Mouse (Mus musculus): Measurements from ENCODE around the gene Zc3h14. TPM values are rescaled to one million over a fixed set of nuclear protein-coding genes. Genes with fewer than 3 reads are reported as not detected.
A peak's percentile ranks its signal among the peaks of the same experiment; 100 is the strongest.

Gene Zc3h14
- total and polyA plus RNA-seq, 3 experiments: 74.9 to 429 (median 88.5) TPM

GRCm38 (mm10) chr12:98733165-98733564 is 13.6 kb upstream of the Zc3h14 start:
- TF ChIP-seq ELF1 (IDR thresholded peaks at IDR 0.05; ENCODE audit: low read depth, low read length): 0 out of 2 replicates have a peak, but pooled peaks have one; percentile 13
- TF ChIP-seq UBTF (IDR thresholded peaks at IDR 0.05; ENCODE audit: borderline replicate concordance, insufficient read depth, low read depth, low read length): no peak
- no peak for TF ChIP-seq TAL1 (IDR thresholded peaks at IDR 0.05; ENCODE audit: low read length)
- TF ChIP-seq HCFC1 (IDR thresholded peaks at IDR 0.05; ENCODE audit: low read depth, low read length): no peak
- peaks cover 2% of the 10 kb centered on the region for H3K79me2 ChIP-seq (ENCODE audit: control insufficient read depth, insufficient read depth, low read length, poor library complexity)
- peak overlapping the region; percentile 82 for H3K9ac ChIP-seq (ENCODE audit: control insufficient read depth, low read depth, low read length, poor library complexity, severe bottlenecking)
- H3K36me3 ChIP-seq (ENCODE audit: control insufficient read depth in 1 of 2, insufficient read depth in 2 of 2, low read length in 2 of 2): peaks cover 0 to 2% of the 10 kb centered on the region in 2 experiments; a peak in 1 of 4 replicates
- no peak overlapping the region for H3K27ac ChIP-seq (ENCODE audit: control insufficient read depth, low read depth, low read length)
- no peaks in the 10 kb centered on the region for H3K9me3 ChIP-seq (replicated peaks; ENCODE audit: insufficient read depth, low read length)
- peak overlapping the region; percentile 78 to 81 for H3K4me3 ChIP-seq (ENCODE audit: control insufficient read depth in 1 of 2, insufficient read depth in 1 of 2, low read depth in 2 of 2, low read length in 2 of 2)
- peak; percentile 43 for DNase-seq (ENCODE audit: low read depth, low spot score)
- no peaks in the 10 kb centered on the region; a peak in 1 of 4 replicates for H3K4me1 ChIP-seq (ENCODE audit: control insufficient read depth in 1 of 2, insufficient read depth in 2 of 2, low read length in 2 of 2)
- no peaks in the 10 kb centered on the region for H3K27me3 ChIP-seq (ENCODE audit: control insufficient read depth in 1 of 2, insufficient read depth in 2 of 2, low read length in 2 of 2)

- Histone ChIP-seq H3K79me2 (ENCODE audit: control insufficient read depth, insufficient read depth, low read length, poor library complexity) (peaks cover 2% of the 10 kb centered on the region), H3K27me3 (ENCODE audit: control insufficient read depth in 1 of 2, insufficient read depth in 2 of 2, low read length in 2 of 2) (no peaks in the 10 kb centered on the region), H3K9ac (ENCODE audit: control insufficient read depth, low read depth, low read length, poor library complexity, severe bottlenecking) (peak overlapping the region; percentile 82), H3K9me3 (replicated peaks; ENCODE audit: insufficient read depth, low read length) (no peaks in the 10 kb centered on the region), H3K36me3 (ENCODE audit: control insufficient read depth in 1 of 2, insufficient read depth in 2 of 2, low read length in 2 of 2) (peaks cover 0 to 2% of the 10 kb centered on the region in 2 experiments; a peak in 1 of 4 replicates), H3K27ac (ENCODE audit: control insufficient read depth, low read depth, low read length) (peak overlapping the region; percentile 71), H3K4me1 (ENCODE audit: control insufficient read depth in 1 of 2, insufficient read depth in 2 of 2, low read length in 2 of 2) (no peaks in the 10 kb centered on the region; a peak in 1 of 4 replicates), H3K4me3 (ENCODE audit: control insufficient read depth in 1 of 2, insufficient read depth in 1 of 2, low read depth in 2 of 2, low read length in 2 of 2) (peak overlapping the region; percentile 78 to 81)
- DNase-seq (ENCODE audit: low read depth, low spot score): peak; percentile 71
- 0 out of 2 replicates have a peak, but pooled peaks have one; percentile 32 for TF ChIP-seq TBP (IDR thresholded peaks at IDR 0.05; ENCODE audit: low read depth, low read length)
- no peak for TF ChIP-seq ELF1 (IDR thresholded peaks at IDR 0.05; ENCODE audit: low read depth, low read length)
- peak; percentile 20; the same call in 1 of the 2 replicates for TF ChIP-seq USF1 (IDR thresholded peaks at IDR 0.05; ENCODE audit: low read depth, low read length)
Observed at GRCm38 (mm10) chr12:98733776-98734175, 13.0 kb upstream of the Zc3h14 start.

DNA sequence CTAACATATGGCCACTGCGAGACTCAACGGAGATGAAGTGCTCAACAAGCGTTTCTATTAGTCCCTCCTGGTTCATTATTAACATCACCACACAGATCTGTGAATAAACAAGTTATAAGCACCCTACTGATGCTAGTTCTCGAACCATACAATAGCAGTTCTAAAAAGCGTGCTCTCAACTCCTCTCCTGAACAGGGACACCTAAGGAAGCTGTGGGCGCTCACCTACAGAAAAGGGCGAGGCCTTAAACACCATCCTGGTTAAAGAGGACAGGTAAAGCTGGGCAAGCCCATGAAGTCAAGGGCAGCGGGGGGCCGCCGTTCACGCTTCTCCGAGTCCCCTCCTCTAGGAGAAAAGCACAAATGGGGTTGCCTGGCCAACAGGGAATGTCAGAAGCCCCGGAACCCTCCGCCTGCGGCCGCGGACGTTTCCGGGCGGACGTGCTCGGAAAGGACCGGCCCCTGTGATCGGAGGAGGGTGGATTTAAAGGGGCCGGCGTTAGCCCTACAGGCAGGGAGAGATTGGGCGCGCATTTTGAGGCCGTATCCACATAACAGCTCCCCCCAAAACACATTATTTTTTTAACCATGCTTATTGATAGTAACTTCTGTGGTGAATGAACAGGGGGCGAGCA is 12.4 kb upstream of the Zc3h14 start:
- H3K9me3 ChIP-seq (replicated peaks; ENCODE audit: insufficient read depth, low read length): no peaks in the 10 kb centered on the region
- peak; percentile 95 for DNase-seq (ENCODE audit: low read depth, low spot score)
- peaks cover 0 to 2% of the 10 kb centered on the region in 2 experiments; a peak in 1 of 4 replicates for H3K36me3 ChIP-seq (ENCODE audit: control insufficient read depth in 1 of 2, insufficient read depth in 2 of 2, low read length in 2 of 2)
- peak; percentile 92; the same call in 1 of the 2 replicates for TF ChIP-seq MAZ (IDR thresholded peaks at IDR 0.05; ENCODE audit: low read depth, low read length)
- no peak for TF ChIP-seq CHD1 (IDR thresholded peaks at IDR 0.05; ENCODE audit: low read depth, low read length)
- TF ChIP-seq ZMIZ1 (IDR thresholded peaks at IDR 0.05; ENCODE audit: low read depth, low read length): peak; percentile 55; the same call in 1 of the 2 replicates
- TF ChIP-seq KAT2A (conservative IDR thresholded peaks at IDR 0.05; ENCODE audit: low read depth, low read length): peak; percentile 16; the same call in 1 of the 2 replicates
- TF ChIP-seq USF1 (IDR thresholded peaks at IDR 0.05; ENCODE audit: low read depth, low read length): peak; percentile 53; the same call in 1 of the 2 replicates
- peak; percentile 55; the same call in 1 of the 2 replicates for TF ChIP-seq POLR2AphosphoS2 (IDR thresholded peaks at IDR 0.05; ENCODE audit: low read length)
- no peak for TF ChIP-seq SMC3 (IDR thresholded peaks at IDR 0.05; ENCODE audit: low read depth, low read length)
- peak; percentile 64 for TF ChIP-seq ELF1 (IDR thresholded peaks at IDR 0.05; ENCODE audit: low read depth, low read length)
- peak; percentile 89 for TF ChIP-seq TBP (IDR thresholded peaks at IDR 0.05; ENCODE audit: low read depth, low read length)
- TF ChIP-seq NRF1 (IDR thresholded peaks at IDR 0.05; ENCODE audit: insufficient read depth, low read depth, low read length, poor library complexity, severe bottlenecking): no peak
- TF ChIP-seq SIN3A (IDR thresholded peaks at IDR 0.05; ENCODE audit: low read length): peak; percentile 94
- TF ChIP-seq NELFE (IDR thresholded peaks at IDR 0.05; ENCODE audit: low read depth, low read length): peak; percentile 69
- TF ChIP-seq ZNF384 (IDR thresholded peaks at IDR 0.05; ENCODE audit: low read depth, low read length): 0 out of 2 replicates have a peak, but pooled peaks have one; percentile 23
- peak; percentile 78 for TF ChIP-seq MXI1 (IDR thresholded peaks at IDR 0.05; ENCODE audit: low read depth, low read length)
- peak; percentile 73 for TF ChIP-seq TCF12 (IDR thresholded peaks at IDR 0.05; ENCODE audit: low read depth, low read length)
- TF ChIP-seq GATA1 (IDR thresholded peaks at IDR 0.05; ENCODE audit: low read depth, low read length): no peak
- peak in 1 of 2 experiments; percentile 80; a peak in 2 of 4 replicates for TF ChIP-seq POLR2A (IDR thresholded peaks at IDR 0.05; ENCODE audit: control insufficient read depth in 1 of 2, insufficient read depth in 1 of 2, low read depth in 1 of 2, low read length in 2 of 2, poor library complexity in 1 of 2)
- TF ChIP-seq HCFC1 (IDR thresholded peaks at IDR 0.05; ENCODE audit: low read depth, low read length): peak; percentile 90
- no peak for TF ChIP-seq TAL1 (IDR thresholded peaks at IDR 0.05; ENCODE audit: low read length)
- no peak for TF ChIP-seq CHD2 (IDR thresholded peaks at IDR 0.05; ENCODE audit: low read length)
- H3K4me1 ChIP-seq (ENCODE audit: control insufficient read depth in 1 of 2, insufficient read depth in 2 of 2, low read length in 2 of 2): no peaks in the 10 kb centered on the region; a peak in 1 of 4 replicates
- H3K79me2 ChIP-seq (ENCODE audit: control insufficient read depth, insufficient read depth, low read length, poor library complexity): peaks cover 2% of the 10 kb centered on the region
- no peaks in the 10 kb centered on the region for H3K27me3 ChIP-seq (ENCODE audit: control insufficient read depth in 1 of 2, insufficient read depth in 2 of 2, low read length in 2 of 2)
- H3K4me3 ChIP-seq (ENCODE audit: control insufficient read depth in 1 of 2, insufficient read depth in 1 of 2, low read depth in 2 of 2, low read length in 2 of 2): peak overlapping the region; percentile 78 to 81
- H3K9ac ChIP-seq (ENCODE audit: control insufficient read depth, low read depth, low read length, poor library complexity, severe bottlenecking): peak overlapping the region; percentile 83
- peak overlapping the region; percentile 81 for H3K27ac ChIP-seq (ENCODE audit: control insufficient read depth, low read depth, low read length)
